Mouse (Mus musculus) naive thymus-derived CD4-positive, alpha-beta T cell, adult 2 months (primary cell): ENCODE results near the gene LTO1.

Source experiments
- DNase-seq: peaks from one replicate; pipeline ENCODE4 v3.0.0-alpha.2; 2011; ENCODE audit warnings: low read depth

The LTO1 gene

GRCm38 (mm10) chr7:144940003-144940571, 25.2 kb downstream of the LTO1 start:
- no peak for DNase-seq

DNA sequence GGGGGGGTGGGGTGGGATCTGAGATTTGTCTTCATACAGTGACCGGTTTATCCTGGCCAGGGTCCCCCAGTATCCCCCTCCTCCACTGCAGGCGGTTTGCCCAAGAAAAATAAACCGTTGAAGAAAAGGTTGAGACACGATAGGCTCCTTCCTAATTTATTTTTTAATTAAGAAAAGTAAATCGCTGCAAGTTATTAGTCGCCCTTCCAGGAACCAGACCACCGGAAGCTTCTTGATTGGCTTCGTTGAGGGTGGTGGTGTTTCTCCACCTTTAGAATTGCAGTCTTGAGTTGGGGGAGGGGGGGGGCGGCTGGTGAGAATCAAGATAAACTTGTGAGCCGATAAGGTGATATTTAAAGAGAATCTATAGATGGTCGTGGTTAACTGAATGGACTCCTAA, 25.7 kb downstream of the LTO1 start:
- DNase-seq, result no peak

DNA sequence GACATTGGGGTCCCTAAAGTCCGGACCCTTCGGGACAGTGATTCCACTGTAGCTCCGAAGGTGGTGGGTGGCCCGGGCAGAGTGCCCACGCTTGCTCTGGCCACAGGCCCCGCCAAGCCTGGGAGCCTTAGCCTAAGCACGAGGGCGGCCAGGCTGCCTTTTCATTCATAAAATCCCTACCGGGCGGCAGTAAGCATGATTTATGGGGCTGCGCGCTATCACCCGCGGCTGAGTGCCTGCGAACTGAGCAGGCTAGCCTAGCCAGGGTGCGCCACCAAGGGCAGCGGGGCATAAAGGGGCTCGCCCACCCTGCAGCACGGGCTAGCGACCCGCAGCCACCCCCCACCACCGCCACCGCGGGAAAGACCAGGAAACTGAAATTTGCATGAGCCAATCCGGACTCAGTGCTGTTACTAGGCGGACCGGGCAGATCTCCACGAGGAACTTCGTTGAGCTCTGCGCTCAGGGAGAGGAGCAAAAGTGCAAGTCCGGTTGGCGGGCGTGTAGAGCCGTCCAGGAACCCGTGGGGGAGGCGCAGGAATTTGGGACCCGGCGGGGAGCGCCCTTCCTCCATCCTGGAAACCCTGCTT, 26.4 kb downstream of the LTO1 start:
- no peak for DNase-seq

DNA sequence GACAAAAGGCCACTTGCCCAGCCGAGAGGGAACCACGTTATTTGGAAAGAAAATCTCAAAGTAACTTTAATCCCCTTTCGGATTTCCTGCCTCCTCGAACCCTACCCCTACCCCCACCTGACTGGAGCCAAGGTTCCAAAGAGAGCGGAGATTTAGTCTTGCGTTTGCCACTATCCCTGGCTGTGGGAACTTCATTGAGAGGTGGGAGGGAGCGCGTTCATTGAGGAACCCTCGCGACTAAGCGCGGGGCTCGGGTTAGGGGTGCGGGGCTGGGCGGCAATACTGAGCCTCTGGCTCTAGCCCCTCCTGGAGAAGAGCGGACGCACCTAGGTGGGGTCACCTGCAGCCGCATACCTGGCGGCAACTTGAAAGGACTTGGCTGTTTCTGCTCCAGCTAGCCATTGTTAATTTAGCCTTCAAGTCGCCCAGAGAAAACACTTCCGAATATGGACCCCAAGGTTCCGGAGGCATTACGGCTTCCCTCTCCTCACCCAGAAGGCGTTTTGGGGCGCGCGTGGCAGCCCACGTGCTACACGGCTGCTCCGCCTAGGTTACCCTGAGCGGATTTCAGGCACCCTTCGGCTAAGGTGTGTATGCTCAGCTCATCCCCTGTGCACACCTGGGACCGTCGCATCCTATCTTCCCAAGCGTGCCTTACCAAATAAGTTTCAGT, 27.3 kb downstream of the LTO1 start:
- DNase-seq, result no peak

DNA sequence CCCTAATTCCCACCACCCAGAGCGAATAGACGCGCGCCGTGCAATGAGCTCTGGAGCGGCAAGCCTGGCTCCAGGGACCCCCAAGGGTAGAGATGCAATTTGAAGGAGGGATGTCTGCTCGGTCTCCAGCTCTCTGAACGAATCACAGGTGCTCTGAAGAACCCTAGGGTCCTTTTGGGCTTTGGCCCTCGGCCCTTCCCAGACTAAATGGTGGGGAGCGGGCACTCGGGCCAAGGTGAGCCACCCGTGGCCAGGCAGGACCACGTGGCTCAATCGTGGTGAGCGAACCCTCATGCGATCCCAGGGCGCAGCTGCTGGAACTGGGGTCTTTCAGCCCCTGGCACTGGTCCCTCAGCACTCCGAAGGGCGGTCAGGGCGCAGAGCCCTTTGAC, 27.8 kb downstream of the LTO1 start:
- DNase-seq, result no peak

DNA sequence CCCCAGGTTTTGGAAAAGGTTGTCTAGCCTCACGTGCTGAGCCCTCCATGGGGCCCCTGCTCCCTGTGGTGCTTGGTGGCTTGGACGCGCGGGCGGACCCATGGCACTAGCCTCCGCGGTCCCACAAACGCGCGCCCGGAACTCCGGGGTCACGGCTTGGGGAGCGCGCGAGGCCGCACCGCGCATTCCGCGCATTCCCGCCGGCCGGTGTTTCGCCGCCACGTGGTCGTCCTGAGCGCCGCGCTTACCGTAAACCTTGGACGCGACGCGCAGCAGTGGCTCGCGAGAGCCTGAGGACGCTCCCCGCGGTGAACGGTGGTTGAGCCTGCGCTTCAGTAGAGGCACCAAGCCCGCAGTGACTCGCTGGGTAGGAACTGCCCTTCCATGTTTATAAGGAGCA, 28.4 kb downstream of the LTO1 start:
- DNase-seq, result no peak

- DNase-seq, result no peak
Measured at GRCm38 (mm10) chr7:144958509-144959395, 43.9 kb downstream of the LTO1 start.

DNA sequence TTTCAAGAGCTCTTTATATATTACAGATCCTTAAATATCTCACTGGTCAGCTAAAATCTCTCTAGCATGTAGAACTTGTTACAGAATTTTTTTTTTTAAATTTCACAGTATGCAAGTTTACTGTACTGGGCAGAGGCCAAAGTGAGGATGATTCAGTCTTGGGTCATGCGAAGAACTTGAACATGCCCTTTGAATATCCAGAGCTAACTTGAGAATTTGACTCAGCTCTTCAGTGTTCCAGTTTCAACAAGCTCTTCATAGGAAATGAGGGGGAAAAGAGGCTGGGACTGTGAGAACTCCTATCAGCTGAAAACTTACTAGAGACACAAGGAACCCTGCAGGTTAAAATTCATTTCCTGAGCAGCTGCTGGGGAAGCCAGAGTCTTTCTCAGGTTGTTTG, 49.0 kb downstream of the LTO1 start:
- DNase-seq, result no peak

DNA sequence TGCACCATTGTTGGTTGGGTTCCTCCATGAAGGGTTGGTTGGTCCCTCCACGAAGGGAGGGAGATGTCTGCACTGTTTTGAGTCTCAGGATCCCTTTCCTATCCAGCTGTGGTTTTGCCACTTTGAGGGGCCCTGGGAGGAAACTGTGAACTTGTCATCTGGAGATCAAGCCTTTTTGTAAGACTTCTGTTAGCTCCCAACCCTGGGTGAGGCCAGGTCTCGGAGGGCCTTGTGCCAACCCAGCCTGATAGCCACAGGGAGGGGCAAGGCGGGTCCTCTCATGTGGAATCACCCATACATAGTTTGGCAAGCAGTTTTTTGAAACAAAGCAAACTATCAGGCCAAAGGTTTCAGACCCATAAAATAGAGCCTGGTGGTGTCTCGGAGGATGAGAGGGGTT, 49.4 kb downstream of the LTO1 start:
- no peak for DNase-seq

- DNase-seq, result no peak
Measured at GRCm38 (mm10) chr7:144965893-144966292, 51.0 kb downstream of the LTO1 start.

DNA sequence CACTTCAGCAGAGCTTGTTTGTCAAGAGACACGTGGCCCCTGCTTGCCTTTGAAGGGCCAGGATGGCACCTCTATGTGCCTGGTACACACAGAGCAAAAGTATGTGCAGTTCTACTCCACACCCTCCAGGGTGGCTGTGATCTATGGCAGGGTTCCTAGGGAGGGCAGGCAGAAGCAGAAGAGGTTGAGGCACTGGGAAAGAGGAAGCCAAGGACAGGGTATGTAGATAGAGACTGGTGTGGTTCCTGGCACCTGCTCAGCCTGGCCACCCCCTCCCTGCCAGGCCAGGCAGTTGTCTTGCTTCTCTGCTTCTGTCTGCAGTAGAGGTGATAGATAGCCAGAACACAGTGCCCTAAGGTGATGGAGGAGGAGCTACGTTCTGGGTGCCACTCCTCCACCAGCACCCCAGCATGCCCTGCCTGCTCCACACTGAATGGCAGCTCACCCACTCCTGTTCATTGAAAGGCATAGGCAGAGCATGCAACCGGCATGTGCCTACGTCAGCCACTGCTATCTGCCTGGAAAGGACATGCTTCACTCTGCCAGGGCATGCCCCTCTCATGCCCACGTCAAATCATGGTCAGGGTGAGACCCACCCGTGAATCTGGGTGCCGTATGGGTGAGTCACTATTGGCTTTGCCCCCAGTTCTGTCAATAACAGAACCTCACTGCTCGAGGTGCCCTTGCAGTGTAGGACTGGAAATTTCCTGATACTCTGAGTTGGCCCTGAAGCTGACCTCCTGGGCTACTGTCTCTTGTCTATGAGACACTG, 56.3 kb downstream of the LTO1 start:
- DNase-seq, result no peak

GRCm38 (mm10) chr7:144971769-144972168, 56.9 kb downstream of the LTO1 start:
- no peak for DNase-seq

DNA sequence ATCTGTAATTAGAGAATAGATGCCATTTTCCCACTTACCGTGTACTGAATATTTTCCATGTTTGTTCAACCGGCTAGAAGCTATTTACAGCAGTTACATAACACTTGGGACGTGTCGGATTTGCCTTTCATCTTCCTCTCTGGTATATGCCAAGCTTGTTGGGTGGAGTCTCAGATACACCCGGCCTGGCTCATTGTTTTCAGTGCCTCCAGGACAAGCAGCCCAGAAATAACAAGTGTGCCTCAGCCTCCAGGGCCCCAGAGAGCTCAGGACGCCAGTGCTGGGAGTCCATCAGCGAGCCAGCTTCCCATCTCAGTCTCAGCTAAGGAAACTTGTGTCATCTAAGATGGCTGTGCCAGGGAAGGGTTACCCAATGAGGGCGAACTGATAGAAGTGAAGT, 58.6 kb downstream of the LTO1 start:
- DNase-seq, result no peak

- no peak for DNase-seq
Measured at GRCm38 (mm10) chr7:144977121-144977520, 62.2 kb downstream of the LTO1 start.

- no peak for DNase-seq
Measured at GRCm38 (mm10) chr7:144979814-144980213, 64.9 kb downstream of the LTO1 start.
